Mouse (Mus musculus) thymus, postnatal 0 days (tissue): ENCODE results near the gene Slc24a1. TPM values are rescaled to one million over a fixed set of nuclear protein-coding genes. Genes with fewer than 3 reads are reported as not detected.

Source experiments
- microRNA-seq: library from miRNA; unstranded; fragments of <30 nt; microRNA quantifications from one replicate; pipeline ENCODE4, GENCODE M21; 2016; ENCODE audit warnings: borderline number of aligned reads
- polyA plus RNA-seq: library from polyadenylated mRNA; unstranded; fragments of >200 nt; fragmentation: Nextera tagmentation; extraction: Ambion mirVana; gene quantifications from 2 replicates; pipeline ENCODE4 v1.2.1, GENCODE M21; 2015

Gene Slc24a1
- polyA plus RNA-seq, 1 experiment from 2014 or later: 0.08 TPM

Small RNA genes lying within 50 kb of the gene (microRNA-seq; reads per million reads assigned to microRNA genes)
- gene Gm25640: not detected

Other genes with a start within 250 kb of the Slc24a1 start
- 377 and 404 TPM in 2 replicates for gene Rab11a, start 213.8 kb downstream of the Slc24a1 start, polyA plus RNA-seq
- 6.6 and 8.9 TPM in 2 replicates for gene Dennd4a, start 140.3 kb downstream of the Slc24a1 start, polyA plus RNA-seq
- gene Ints14, start 9.3 kb upstream of the Slc24a1 start, polyA plus RNA-seq: 50.9 and 54.2 TPM in 2 replicates
- gene Hacd3, start 70.1 kb upstream of the Slc24a1 start, polyA plus RNA-seq: 61.8 and 64.0 TPM in 2 replicates
- gene Dpp8, start 80.8 kb upstream of the Slc24a1 start, polyA plus RNA-seq: 29.4 and 30.6 TPM in 2 replicates
- gene Igdcc4, start 149.9 kb upstream of the Slc24a1 start, polyA plus RNA-seq: 4.9 and 5.0 TPM in 2 replicates
- 0.09 TPM in 1 of 2 replicates, not detected in the other for gene Igdcc3, start 189.6 kb upstream of the Slc24a1 start, polyA plus RNA-seq
- 6.0 and 7.3 TPM in 2 replicates for gene Parp16, start 243.7 kb upstream of the Slc24a1 start, polyA plus RNA-seq